Mouse (Mus musculus) adrenal gland, adult 2 months (tissue): ENCODE measurements at regions not wholly inside any gene's neighbourhood (a gene's known extent, or its start where the extent isn't known, plus 50 kb on each side); places are given as distances from the start of the nearest gene placed in this dataset.

Source experiments
- DNase-seq: peaks from one replicate; pipeline ENCODE4 v3.0.0; 2021

DNA sequence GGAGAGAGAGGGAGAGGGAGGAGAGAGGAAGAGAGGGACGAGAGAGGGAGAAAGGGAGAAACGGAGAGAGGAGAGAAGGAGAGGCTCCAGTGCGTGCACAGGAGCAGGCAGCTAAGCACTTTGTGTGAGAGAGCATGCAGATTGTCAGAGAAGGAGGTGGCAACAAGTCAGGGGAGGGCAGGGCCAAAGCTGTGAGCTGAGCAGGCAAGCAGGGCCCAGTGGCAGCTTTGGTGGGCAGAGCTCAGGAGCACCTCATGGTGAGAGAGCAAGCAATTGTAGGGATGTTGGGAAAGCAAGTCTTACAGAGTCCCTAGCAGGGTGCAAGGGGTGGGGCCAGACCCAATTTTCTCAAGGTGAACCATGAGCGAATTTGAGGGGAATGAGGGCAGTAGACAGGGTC, 234.3 kb upstream of the Hey2 start:
- DNase-seq: no peak

DNA sequence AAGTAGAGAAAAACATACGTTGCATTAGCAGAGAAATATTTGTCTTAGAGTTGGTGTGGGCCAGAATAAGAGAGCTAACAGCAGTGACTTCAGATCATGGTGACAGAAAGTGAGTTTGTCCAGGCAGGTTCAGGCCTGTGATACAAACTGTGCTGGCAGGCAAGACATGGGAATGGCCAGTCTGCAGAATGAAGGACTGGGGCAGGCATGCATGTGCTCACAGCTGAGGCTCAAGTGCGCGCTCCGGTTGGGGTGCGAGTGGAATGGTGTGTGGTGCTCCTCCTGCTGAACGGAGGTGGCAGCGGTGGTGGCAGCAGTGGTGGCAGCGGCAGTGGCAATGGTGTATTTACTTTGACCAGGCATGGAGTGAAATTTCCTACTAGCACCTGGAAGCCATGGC, 233.8 kb upstream of the Hey2 start:
- no peak for DNase-seq

DNA sequence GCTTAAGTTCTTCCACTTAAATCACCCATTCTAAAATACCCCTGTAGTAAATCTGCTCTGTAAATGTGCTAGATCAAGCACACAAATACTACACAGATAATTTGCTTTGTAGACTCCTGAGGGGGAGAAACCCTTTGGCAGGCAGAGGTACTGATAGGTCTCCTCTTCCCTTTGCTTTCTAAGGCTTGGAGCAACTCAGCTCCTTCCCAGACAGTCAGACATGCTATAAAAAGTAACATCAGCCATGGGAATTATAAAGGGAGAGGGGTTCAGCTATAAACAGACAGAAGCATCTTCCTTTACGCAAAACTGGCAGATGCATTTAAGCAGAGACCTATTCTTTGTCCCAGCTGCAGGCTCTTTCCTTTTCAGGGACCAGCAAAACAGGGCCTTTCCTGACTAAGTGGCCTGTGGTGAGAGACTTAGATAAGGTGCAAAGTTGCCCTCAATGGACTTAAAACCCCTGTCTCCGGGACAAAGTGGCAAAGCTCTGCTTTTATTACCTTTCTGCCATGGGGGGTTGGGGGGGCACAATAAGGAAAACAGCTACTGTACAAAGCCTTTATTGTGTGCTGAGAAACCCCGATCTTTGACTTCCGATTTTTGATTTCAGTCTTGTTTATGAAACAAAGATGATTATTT, 231.5 kb upstream of the Hey2 start:
- no peak for DNase-seq

DNA sequence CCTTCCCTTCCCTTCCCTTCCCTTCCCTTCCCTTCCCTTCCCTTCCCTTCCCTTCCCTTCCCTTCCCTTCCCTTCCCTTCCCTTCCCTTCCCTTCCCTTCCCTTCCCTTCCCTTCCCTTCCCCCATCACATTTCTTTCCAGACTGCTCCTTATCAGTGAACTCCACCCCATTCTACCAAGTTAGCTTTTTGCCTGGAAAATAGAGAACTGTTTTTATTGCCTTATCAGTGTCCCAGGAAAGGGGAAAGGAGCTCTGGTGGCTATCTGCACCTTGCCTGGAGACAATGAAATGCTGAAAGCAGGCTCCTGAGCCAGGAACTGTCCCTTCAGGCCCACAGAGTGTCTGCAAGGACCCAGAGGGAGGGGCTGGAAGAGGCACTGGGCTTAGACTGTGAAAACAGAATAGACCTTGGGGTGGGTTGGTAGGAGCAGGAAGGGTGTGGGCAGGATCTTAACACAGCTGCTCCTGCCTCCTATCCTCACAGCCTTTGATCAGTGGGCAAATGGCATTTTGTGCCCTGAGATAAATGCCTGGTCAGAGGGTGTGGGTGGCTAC, 226.1 kb upstream of the Hey2 start:
- no peak for DNase-seq

DNA sequence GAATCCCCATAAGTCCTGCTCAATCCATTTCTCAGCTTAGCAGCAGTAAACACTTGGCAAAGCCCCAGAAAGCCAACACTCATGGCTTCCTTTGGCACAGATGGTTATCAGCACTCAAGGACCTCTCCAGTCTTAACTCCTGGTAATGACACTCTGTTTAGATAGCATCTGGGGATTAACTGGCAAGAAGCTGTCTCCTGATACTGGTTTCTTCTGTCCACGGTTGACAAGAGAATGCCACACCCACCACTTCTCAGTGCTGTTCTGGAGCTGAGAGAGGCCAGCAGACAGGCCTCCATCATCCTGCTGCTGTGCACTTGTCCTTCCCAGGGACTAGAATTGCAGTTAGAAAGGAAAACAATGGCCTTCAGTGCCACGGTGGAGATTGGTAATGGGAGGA, 220.1 kb upstream of the Hey2 start:
- DNase-seq: no peak

DNA sequence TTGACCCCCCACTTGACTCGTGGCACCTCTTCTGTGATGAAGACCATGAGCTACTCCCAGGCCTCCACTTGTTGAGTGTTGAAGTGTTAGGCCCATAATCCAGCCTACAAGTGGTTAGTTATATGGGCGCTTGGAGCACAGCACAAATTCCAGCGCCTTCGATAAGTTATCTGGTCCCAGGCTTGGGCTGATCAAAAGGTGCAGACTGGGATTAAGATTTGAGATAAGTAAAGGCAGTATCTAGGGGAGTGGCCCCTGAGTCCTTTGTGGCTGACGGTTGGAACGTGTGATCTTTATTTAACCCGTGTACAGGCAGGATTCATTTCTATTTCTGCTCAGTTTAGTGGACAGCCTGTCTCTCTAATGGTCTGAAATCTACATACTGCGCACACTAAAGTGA, 210.7 kb upstream of the Hey2 start:
- DNase-seq: no peak

DNA sequence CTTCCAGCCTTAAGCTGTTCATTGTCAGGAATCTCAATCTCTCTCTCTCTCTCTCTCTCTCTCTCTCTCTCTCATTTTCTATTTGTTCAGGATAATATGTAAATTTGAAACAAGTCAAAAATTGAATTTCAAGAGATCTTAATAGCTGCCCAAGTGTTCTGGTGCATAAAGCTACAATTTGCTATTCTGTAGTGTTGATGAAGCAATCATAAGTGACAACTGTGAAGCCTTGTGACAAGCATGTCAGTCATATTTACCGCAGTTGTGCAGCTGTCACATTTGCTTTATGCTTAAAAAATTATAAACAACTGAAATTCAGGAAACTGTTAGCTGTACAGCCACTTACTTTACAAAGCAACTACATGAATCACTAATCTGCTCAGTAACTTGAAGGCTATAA, 208.6 kb upstream of the Hey2 start:
- DNase-seq: no peak

DNA sequence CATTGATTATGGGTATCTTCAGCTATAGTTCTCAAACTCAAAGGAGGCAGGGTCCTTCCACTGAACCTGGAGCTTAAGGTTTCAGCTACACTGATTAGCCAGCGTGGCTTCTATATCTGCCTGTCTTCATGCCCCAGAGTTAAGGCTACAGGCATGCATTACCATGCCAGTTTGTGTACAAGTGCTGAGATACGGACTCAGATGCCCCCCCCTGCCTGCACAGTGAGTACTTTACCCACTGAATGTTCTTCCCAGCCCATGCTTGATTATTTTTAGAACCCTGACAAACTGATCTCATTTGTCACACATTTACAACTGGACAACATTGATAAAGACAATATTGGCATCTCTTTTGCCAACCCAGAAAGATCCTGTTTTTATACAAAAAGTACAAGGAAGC, 206.8 kb upstream of the Hey2 start:
- no peak for DNase-seq

DNA sequence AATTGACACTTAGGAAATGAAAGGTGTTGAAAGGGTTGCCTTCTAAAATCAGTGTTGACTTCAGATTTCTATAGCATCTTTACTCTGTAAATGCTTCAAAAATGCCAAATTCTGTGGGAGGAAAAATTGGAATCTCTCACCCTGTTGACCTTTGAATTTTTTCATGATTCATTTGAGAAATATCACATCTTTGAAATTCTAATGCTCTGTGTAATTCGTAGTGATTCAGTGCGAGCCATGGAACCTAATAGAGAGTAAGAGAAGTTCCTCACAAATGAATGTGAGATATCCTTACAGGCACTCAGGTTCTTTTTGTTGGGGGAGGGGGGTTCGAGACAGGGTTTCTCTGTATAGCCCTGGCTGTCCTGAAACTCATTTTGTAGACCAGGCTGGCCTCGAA, 193.0 kb upstream of the Hey2 start:
- no peak for DNase-seq

DNA sequence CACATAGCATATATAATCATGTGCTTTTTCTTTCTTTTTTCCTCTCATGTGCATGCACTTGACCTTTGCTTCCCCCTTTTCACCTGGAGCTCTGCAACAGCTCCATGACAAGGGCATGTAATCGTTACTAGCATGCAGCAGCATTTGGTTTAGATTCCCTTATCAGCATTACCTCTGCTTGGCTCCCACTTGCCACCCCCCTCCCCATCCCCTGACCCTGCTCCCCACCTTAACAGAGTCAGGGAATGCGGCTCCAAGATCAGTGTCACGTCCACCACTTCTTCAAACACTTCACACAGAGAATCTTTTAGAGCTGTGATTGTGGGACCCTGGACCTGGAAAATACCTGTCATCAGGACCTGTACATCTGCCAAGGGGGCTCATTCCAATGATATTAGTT, 192.2 kb upstream of the Hey2 start:
- DNase-seq: no peak

DNA sequence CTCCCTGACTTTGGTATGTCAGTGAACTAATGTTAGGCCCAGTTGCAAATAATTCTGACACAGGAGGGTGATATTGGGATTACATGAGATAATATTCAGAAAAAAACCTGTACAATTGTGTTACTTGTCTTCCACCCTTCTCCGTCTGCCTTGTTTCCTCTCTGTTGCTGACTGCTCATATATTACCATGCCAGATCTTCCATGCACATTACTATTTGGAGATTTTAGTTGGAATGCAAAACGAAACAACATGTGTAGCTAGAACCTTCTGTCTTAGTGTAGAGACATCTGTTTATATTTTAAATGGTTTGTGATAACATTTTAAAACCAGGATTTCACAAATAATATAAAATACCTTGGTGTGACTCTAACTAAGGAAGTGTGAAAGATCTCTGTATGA, 188.1 kb upstream of the Hey2 start:
- DNase-seq: no peak

DNA sequence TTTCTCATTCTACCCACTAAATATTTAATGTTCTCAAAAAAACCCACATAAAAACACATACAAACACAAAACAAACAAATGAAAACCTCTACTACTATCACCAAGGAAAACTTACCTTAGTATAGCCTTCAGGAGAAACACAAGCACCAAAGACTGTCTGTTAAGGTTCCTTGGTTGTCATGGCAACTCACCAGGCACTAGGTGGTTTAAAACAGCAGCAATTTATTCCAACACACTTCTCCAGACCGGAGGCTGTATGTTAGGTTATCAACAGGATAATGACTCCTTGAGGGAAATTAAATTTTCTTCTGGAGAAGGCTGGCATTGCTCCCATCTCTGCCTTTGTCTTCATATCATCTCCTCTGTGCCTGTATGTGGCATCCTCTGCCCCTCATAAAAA, 183.8 kb upstream of the Hey2 start:
- DNase-seq: no peak

DNA sequence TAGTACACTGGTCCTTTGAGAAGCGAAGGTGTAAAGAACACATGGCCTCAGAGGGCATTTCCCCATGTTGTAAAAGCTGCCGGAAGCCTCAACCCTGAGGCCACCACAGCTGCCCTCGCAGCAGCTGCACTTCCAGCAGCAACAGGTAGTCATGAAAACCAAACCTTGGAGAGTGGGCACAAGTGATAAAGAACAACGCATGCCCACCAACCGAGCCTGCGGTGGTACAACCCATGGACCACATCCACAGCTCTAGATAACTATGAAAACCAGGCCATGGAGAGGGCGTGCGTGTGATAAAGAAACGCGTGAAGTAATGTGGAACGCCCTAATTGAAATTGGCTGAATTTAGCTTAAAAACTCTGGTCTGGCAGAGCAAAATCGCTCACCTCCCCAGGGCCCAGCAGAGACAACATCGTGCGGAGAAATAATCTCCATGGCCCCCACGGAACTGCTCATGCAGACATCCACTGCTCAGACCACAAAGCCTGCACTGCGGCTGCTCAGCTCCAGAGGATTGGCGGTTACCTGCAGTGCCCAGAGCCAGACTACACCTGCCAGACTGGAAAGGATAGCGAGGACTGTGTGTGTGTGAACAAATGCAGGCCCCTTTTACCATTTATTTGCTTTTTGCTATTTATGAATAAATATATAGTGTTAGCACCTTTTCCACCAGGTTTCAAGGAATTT, 170.2 kb upstream of the Hey2 start:
- DNase-seq: no peak

DNA sequence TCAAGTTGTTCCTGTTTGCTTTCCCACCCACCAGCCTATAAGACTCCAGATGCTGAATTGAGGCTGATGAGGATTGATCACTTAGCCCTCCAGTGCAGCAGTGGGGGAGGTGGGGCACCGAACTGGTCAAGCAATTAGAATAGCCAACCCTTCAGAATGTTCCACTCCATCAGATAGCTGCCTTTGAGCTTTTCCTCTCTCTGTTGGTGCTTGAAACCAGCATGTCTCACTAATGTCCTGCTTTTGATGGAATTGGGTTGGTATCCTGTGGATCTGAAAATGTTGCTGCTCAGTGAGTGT, 167.3 kb upstream of the Hey2 start:
- DNase-seq: no peak

DNA sequence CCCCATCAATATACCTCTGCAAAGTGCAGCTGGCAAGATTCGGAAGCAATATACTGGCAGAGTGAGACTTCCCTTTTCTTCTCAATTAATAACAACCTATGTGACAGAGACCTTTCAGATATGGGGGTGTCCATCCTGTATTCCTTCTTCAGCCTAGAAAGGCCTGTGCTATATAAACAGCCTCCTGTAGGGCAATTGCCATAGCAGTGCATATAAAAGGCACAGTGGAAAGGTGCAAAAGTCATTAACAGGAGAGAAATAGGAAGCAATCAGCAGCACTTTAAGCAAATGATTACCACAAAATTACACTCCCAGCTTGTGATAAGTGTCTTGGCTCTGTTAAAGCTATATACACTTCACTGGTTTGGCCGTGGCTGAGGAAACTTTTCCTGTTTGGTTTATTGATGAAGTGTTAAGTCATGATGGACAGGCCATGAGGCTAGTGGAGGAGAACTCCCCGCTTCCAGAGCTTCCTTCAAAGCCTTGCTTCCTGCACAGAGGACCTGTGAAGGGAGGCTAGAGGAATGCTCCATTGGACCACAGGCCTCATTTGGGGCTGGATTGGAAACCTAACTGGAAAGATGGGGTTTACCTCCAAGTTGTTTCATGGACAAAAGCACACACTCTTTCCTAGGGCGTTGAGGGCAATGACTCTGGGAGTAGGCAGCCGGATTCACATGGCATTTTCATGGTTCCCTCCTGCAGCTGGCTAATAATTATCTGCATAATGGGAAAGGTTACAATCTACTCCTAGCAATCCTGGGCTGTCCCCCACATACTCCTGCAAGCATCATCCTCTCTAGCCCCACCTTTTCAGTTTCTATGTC, 166.7 kb upstream of the Hey2 start:
- DNase-seq: no peak

DNA sequence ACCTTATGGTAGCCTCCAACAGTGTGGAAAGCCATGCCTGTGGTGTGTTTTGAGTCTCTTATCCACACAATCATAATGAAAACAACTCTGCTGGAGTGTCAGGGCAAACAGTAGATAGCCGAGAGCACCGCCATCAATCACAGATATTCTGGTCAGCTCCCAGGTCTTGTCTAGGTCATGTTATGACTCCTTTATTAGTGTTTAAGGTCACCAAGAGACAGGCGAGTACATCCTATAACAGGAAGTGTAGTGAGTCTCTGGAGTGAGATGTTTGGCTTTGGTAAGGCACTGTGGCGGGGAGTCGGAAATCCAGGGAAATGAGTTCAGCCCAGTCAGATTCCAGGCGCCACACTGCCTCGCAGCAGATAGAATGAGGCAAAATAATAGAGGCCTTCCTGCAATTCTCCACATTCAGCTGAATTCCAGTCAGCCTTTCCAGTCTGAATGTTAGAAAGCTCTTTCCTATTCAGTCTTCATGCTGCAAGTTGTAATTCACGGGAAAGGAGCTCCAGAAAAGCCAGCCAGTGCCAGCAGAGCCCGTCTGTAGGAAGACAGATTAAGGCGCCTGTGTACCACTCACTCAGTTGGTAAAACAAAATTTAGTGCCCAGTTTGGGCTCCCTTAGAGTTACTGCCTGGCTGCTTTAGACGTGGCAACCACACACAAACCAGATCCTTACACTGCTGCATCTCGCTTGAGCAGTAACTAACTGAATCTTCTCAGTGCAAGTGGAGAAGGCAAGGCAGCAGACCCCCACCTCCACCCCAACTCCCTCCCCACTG, 155.8 kb upstream of the Hey2 start:
- DNase-seq: no peak

DNA sequence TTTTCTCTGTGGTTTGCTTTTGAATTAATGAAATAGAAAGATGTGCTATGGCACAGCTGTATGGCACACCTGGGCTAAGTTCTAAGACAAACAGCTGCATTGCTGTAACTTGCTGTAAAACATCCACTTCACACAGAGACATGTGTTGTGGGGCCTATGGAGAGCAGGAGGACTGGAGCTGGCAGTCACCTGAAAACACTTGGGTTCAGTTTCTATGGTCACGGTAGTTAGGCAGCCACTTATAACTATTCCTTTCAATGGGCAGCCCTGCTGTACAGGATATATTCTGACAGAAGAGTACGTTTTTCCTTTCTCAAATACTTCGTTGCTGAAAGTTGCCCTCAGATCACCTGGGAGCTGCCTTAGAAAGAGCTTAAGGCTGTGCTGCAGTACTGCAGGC, 149.6 kb upstream of the Hey2 start:
- no peak for DNase-seq

DNA sequence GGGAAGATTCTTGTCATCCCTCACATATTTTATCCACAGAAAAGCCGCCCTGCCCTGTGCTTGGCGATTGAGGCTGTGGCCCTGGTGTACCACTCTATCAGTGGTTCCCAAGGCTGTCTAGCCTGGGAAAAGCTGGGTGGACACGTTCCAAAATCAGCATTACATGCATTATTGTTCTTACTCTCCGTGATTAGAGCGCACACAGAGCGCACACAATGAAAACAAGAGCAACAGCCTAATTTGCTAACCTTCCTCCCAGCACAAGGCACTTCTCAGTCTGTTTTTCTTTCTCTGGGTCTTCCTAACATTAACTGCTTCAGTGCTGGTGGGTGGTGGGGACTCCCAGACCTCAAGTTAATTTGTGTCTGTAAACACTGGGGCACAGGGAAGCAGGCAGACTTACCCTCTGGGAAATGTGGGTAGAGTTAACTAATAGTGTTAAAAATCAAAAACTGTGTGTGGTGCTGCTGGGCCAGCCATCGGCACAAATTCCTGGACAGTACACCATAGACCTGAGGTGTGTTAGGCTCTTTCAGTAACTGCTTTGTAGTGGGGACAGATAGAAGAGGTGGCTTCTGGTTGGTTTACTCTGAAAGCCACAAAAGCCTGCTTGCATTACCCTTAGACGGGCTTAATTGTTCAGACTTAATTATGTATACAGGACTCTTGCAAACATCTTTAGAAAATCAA, 137.8 kb upstream of the Hey2 start:
- peak; percentile 2 for DNase-seq

DNA sequence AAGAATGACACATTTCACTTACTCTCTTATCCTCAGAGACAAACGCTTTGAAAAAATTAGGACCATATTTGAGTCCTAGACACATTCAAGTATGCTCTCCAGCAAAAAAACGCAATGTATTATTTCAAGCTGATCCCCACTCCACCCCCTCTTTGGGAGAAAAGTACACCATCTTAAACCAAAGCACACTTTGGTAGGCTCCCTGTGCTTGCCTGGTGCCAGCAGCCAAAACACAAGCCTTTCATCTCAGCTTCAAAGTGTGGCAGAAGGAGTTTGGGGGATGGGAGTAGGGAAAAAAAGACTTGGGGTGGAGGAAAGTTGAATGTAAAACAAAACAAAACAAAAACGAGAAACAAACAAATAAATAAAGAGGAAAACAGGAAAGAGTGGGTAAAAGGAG, 137.2 kb upstream of the Hey2 start:
- DNase-seq: no peak

DNA sequence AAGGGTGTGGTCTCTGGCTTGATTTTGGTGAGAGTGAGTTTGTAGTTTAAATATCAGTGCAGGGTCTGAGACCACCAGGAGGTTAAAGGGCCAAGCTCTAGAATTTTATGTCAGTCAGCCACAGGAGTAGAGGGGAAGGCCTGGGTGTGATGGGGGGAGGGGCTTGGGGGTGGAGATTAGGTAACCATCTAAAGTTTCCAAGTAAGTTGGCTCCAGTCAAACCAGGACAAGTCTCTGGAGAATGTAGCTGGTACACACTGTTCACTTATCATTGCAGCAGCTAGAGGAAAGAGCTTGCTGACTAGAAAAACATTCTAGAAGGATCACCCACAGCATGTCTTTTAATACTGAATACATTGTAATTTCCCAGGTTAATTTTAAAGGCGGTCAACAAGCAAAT, 123.6 kb upstream of the Hey2 start:
- no peak for DNase-seq

DNA sequence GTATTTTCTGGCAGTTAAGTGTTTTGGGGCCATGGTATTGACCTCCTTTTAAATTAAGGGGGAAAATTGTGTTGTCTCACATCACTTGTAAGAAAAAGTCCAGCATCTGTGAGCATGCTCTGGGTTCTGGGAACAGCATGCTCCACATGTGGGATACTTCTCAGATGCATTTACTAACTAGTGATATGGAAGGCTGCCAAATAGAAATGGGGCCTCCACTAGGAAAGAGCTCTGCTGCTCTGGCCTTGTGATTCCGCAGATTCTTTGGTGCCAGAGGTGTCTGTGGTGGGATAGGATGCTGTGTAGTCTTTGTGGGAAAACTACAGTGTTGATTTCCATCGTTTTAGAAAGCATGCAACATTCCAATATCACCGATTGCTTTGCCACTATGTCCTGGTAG, 111.2 kb upstream of the Hey2 start:
- DNase-seq: no peak

DNA sequence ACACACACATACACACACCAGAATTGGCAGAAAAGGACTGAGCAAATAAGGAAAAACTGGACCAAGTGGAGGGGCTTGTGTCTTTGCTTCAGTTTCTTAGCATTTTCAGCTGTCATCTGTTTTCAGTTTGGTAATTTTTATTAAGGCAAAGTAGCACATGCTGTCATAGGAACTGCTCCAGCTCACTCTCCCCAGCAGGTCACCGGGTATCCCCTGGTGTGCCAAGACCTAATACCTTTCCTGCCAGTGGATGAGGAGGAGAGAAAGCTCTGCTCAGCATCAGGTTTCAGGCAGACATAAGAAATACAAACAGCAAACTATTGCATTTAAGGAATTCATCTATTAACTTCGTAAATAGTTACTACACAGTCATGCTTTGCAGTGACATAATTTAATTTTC, 109.8 kb upstream of the Hey2 start:
- DNase-seq: no peak
